Mouse (Mus musculus): ENCODE data around the gene Sike1. TPM values are rescaled to one million over a fixed set of nuclear protein-coding genes. Genes with fewer than 3 reads are reported as not detected.

Gene Sike1
- total RNA-seq, 1 experiment from 2014 or later, result 80.1 TPM

DNA sequence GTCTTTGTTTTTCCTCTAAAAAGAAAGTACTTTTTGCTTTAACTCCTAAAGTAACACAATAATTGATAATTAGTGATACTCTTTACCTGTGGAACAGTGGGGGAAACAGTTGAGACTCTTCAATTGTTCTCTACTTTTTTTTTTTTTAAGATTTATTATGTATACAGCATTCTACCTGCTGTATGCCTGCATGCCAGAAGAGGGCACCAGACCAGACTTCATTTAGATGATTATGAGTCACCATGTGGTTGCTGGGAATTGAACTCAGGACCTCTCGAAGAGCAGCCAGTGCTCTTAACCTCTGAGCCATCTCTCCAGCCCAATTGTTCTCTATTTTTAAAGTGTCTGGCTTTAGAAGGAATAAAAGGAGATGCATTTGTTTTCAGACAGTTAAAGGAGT, 30.7 kb downstream of the Sike1 start:
- DNase-seq, result no peak

GRCm38 (mm10) chr3:103040285-103040684, 44.8 kb downstream of the Sike1 start:
- no peak for DNase-seq

DNA sequence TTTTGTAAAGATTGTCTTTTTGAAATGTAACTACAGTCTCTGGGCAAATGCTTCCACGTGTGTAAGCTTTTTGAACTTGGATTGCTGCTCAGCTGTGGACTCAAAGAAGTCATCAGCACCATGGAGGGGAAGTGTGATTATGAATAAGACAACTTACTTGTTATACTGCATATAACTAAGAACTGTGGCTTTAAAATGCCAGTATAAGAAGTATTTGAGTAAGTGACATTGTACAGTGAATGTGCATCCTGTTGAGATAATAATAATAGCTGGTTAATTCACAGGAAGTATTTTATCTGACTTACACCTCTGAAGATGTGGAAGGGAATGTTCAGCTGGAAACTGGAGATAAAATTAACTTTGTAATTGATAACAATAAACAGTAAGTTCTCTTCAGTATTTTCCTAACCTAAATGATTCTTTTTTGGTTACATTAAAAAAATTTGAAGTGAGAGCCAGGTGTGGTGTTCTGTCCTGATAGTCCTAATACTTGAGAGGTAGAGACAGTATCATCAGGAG, 45.4 kb downstream of the Sike1 start:
- no peak for DNase-seq

DNA sequence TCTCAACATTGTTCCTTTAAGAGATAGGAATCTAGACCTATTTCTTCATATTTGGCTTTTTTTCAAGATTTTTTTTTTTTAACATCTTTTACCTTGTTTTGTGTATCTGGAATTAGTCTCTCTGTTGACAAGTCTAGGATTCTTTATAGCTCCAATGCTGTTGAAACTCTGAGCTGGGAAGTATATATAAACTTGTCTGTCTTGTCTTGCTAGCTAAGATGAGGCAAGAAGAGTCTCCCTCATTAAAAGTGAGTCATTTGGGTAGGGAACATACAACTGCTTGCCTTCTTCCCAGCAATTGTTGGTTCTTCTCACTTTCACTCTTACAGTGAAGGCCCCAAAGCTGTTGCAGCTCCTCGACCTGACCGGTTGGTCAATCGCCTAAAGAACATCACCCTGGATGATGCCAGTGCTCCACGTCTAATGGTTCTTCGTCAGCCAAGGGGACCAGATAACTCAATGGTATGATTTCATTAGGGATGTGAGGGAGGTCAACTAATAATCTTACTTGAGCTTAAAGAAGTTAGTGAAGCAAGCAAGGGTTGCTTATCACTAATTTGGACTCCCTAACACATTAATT, 60.6 kb downstream of the Sike1 start:
- no peak for DNase-seq

GRCm38 (mm10) chr3:103057752-103058151, 62.2 kb downstream of the Sike1 start:
- no peak for DNase-seq

Other genes starting within 250 kb of the Sike1 start
- gene Tshb, start 213.0 kb upstream of the Sike1 start, total RNA-seq (2021), result not detected in 2 replicates
- not detected in 2 replicates for gene Sycp1, start 59.6 kb upstream of the Sike1 start, total RNA-seq (2021)
- not detected in 2 replicates for gene Nr1h5, start 31.6 kb upstream of the Sike1 start, total RNA-seq (2021)
- gene Csde1, start 24.7 kb downstream of the Sike1 start, total RNA-seq (2021), result 371 and 419 TPM in 2 replicates
- gene Nras, start 62.6 kb downstream of the Sike1 start, total RNA-seq (2021), result 35.6 and 60.0 TPM in 2 replicates
- not detected in 2 replicates for gene Ampd1, start 78.3 kb downstream of the Sike1 start, total RNA-seq (2021)
- gene Dennd2c, start 106.9 kb downstream of the Sike1 start, total RNA-seq (2021), result 1.4 and 1.5 TPM in 2 replicates
- gene Bcas2, start 175.9 kb downstream of the Sike1 start, total RNA-seq (2021), result 37.7 and 60.3 TPM in 2 replicates

Measured in adrenal gland, postnatal 25 days (tissue).